Mouse (Mus musculus): Measurements from ENCODE around the gene Ocel1.

Ocel1 gene

GRCm38 (mm10) chr8:71379008-71379407 is 7.9 kb downstream of the Ocel1 start:
- intact Hi-C loops (cut with DNase I), result no loop called here

- intact Hi-C loops (cut with DNase I), result no loop called here
Measured at GRCm38 (mm10) chr8:71379512-71380075, 8.5 kb downstream of the Ocel1 start.

GRCm38 (mm10) chr8:71380178-71381171 is 9.4 kb downstream of the Ocel1 start:
- intact Hi-C loops (cut with DNase I), result no loop called here

GRCm38 (mm10) chr8:71381421-71381970 is 10.4 kb downstream of the Ocel1 start, which contains the start of gene Nr2f6:
Gene Nr2f6, minus strand, starts transcription at chr8:71381960.
- intact Hi-C loops (cut with DNase I), result no loop called here

- intact Hi-C loops (cut with DNase I), result no loop called here
Measured at GRCm38 (mm10) chr8:71381971-71382961, 11.2 kb downstream of the Ocel1 start.

- intact Hi-C loops (cut with DNase I), result no loop called here
Measured at GRCm38 (mm10) chr8:71383396-71383795, 12.3 kb downstream of the Ocel1 start.

- intact Hi-C loops (cut with DNase I), result no loop called here
Measured at GRCm38 (mm10) chr8:71383860-71384259, 12.8 kb downstream of the Ocel1 start.

- intact Hi-C loops (cut with DNase I), result no loop called here
Measured at GRCm38 (mm10) chr8:71385212-71385835, 14.2 kb downstream of the Ocel1 start.

GRCm38 (mm10) chr8:71388267-71388666 is 17.2 kb downstream of the Ocel1 start:
- intact Hi-C loops (cut with DNase I), result no loop called here

GRCm38 (mm10) chr8:71391696-71392095 is 20.6 kb downstream of the Ocel1 start:
- intact Hi-C loops (cut with DNase I), result no loop called here

GRCm38 (mm10) chr8:71392391-71392790 is 21.3 kb downstream of the Ocel1 start:
- intact Hi-C loops (cut with DNase I), result no loop called here

GRCm38 (mm10) chr8:71392871-71393270 is 21.8 kb downstream of the Ocel1 start:
- intact Hi-C loops (cut with DNase I), result no loop called here

- intact Hi-C loops (cut with DNase I), result no loop called here
Measured at GRCm38 (mm10) chr8:71394481-71394880, 23.4 kb downstream of the Ocel1 start.

GRCm38 (mm10) chr8:71395071-71395470 is 24.0 kb downstream of the Ocel1 start:
- intact Hi-C loops (cut with DNase I), result no loop called here

- intact Hi-C loops (cut with DNase I), result no loop called here
Measured at GRCm38 (mm10) chr8:71395629-71396028, 24.5 kb downstream of the Ocel1 start, which contains the start of gene Ushbp1. Gene Ushbp1, minus strand, starts transcription at chr8:71395802.

GRCm38 (mm10) chr8:71396639-71397305 is 25.7 kb downstream of the Ocel1 start, which contains the start of gene Babam1:
Gene Babam1, plus strand, starts transcription at chr8:71396861.
- intact Hi-C loops (cut with DNase I), result no loop called here

- intact Hi-C loops (cut with DNase I), result no loop called here
Measured at GRCm38 (mm10) chr8:71397701-71398100, 26.6 kb downstream of the Ocel1 start.

- intact Hi-C loops (cut with DNase I), result no loop called here
Measured at GRCm38 (mm10) chr8:71400826-71401225, 29.7 kb downstream of the Ocel1 start.

- intact Hi-C loops (cut with DNase I), result no loop called here
Measured at GRCm38 (mm10) chr8:71401454-71401853, 30.4 kb downstream of the Ocel1 start.

Data from adrenal gland (tissue).